Mouse (Mus musculus): ENCODE results near the gene Cfdp1.

- TF ChIP-seq POLR2A (IDR thresholded peaks at IDR 0.05; ENCODE audit: extremely low read depth, insufficient read depth, low read length): no peak
- no peak for TF ChIP-seq CTCF (IDR thresholded peaks at IDR 0.05; ENCODE audit: extremely low read depth, insufficient read depth, low read length)
Observed at GRCm38 (mm10) chr8:111788085-111788484, 66.0 kb downstream of the Cfdp1 start.

Measured in cortical plate, adult 2 months (tissue).